Mouse (Mus musculus) neural tube, embryonic 14.5 days (tissue): ENCODE results near the gene Chmp1a. TPM values are rescaled to one million over a fixed set of nuclear protein-coding genes. Genes with fewer than 3 reads are reported as not detected.

ENCODE experiments used
- ATAC-seq: fragments of 200-750 bp; cut with Nextera tagmentation; 2 replicates; pipeline ENCODE4 v1.8.0; 2017; ENCODE audit warnings: low read depth, mild to moderate bottlenecking, moderate TSS enrichment, moderate library complexity
- H3K27ac ChIP-seq: fragments of 300-500 bp; sonication (generic); 2 replicates; pipeline ENCODE4 v1.5.1; 2014; ENCODE audit warnings: low read depth, mild to moderate bottlenecking, control low read depth, low read length, moderate library complexity, mixed read lengths
- H3K27me3 ChIP-seq: fragments of 300-500 bp; sonication (generic); 2 replicates; pipeline ENCODE4 v1.6.1; 2014; ENCODE audit warnings: low read length; ENCODE audit not compliant: control insufficient read depth, insufficient read depth
- H3K36me3 ChIP-seq: fragments of 300-500 bp; sonication (generic); 2 replicates; pipeline ENCODE4 v1.6.1; 2014; ENCODE audit warnings: low read length, mixed read lengths; ENCODE audit not compliant: control insufficient read depth, insufficient read depth
- H3K4me1 ChIP-seq: fragments of 300-500 bp; sonication (generic); 2 replicates; pipeline ENCODE4 v1.6.1; 2014; ENCODE audit warnings: low read length; ENCODE audit not compliant: control insufficient read depth, insufficient read depth
- H3K4me2 ChIP-seq: fragments of 300-500 bp; sonication (generic); 2 replicates; pipeline ENCODE4 v1.6.1; 2014; ENCODE audit warnings: mild to moderate bottlenecking, low read depth, low read length, control low read depth
- H3K4me3 ChIP-seq: fragments of 300-500 bp; sonication (generic); 2 replicates; pipeline ENCODE4 v1.5.1; 2014; ENCODE audit warnings: low read depth, low read length, control low read depth, mixed read lengths
- H3K9ac ChIP-seq: fragments of 300-500 bp; sonication (generic); replicated peaks from 2 replicates; pipeline ENCODE4 v1.6.1; 2014; ENCODE audit warnings: low read depth, mild to moderate bottlenecking, control low read depth, low read length, mixed read lengths
- H3K9me3 ChIP-seq: fragments of 300-500 bp; sonication (generic); 2 replicates; pipeline ENCODE4 v1.6.1; 2016; ENCODE audit warnings: low read length; ENCODE audit not compliant: control insufficient read depth
- WGBS: fragments of 180-500 bp; shearing (Covaris S2); extraction: QIAGEN DNeasy Blood & Tissue Kit; methylation state at CpG from one replicate; pipeline ENCODE4 v1.1.7; 2014; 5-methylcytosine and 5-hydroxymethylcytosine counted together
- polyA plus RNA-seq: library from polyadenylated mRNA; unstranded; fragments of >200 nt; fragmentation: Nextera tagmentation; extraction: Ambion mirVana; gene quantifications from 2 replicates; pipeline ENCODE4 v1.2.1, GENCODE M21; 2014

Chmp1a gene
- polyA plus RNA-seq, 1 experiment from 2014 or later = 123 TPM

GRCm38 (mm10) chr8:123190678-123191077, 21.9 kb downstream of the Chmp1a start:
- no peak overlapping the region for H3K4me2 ChIP-seq
- H3K36me3 ChIP-seq = no peaks in the 10 kb centered on the region
- no peaks in the 10 kb centered on the region for H3K9me3 ChIP-seq
- H3K27ac ChIP-seq = no peak overlapping the region
- WGBS = 4% methylated on average over 9 of the region's 9 CpGs
- no peak overlapping the region for H3K4me3 ChIP-seq
- no peaks in the 10 kb centered on the region for H3K27me3 ChIP-seq
- no peak overlapping the region for H3K9ac ChIP-seq
- no peak for ATAC-seq
- H3K4me1 ChIP-seq = no peaks in the 10 kb centered on the region; the same call in 1 of the 2 replicates

- Histone ChIP-seq H3K27me3 (no peaks in the 10 kb centered on the region), H3K4me3 (no peak overlapping the region), H3K9ac (no peak overlapping the region), H3K36me3 (no peaks in the 10 kb centered on the region), H3K4me1 (no peaks in the 10 kb centered on the region; the same call in 1 of the 2 replicates), H3K27ac (no peak overlapping the region), H3K9me3 (no peaks in the 10 kb centered on the region), H3K4me2 (no peak overlapping the region)
- no peak for ATAC-seq
- WGBS = 83% methylated on average over 7 of the region's 7 CpGs
Measured at GRCm38 (mm10) chr8:123188841-123189240, 23.7 kb downstream of the Chmp1a start.

- Histone ChIP-seq H3K4me1 (no peaks in the 10 kb centered on the region; the same call in 1 of the 2 replicates), H3K9me3 (no peaks in the 10 kb centered on the region), H3K9ac (no peak overlapping the region), H3K27me3 (no peaks in the 10 kb centered on the region), H3K4me3 (no peak overlapping the region), H3K27ac (no peak overlapping the region), H3K4me2 (no peak overlapping the region), H3K36me3 (no peaks in the 10 kb centered on the region)
- 93% methylated on average over 2 of the region's 2 CpGs for WGBS
- ATAC-seq = no peak
Measured at GRCm38 (mm10) chr8:123188006-123188405, 24.6 kb downstream of the Chmp1a start.

GRCm38 (mm10) chr8:123185566-123186409, 26.8 kb downstream of the Chmp1a start, which contains the start of gene Dpep1:
TSS of gene Dpep1 (plus strand) at chr8:123186242.
- Histone ChIP-seq H3K9ac (no peak within 1 kb of the TSS), H3K27ac (no peak within 1 kb of the TSS), H3K9me3 (no peaks in the 10 kb centered on the region), H3K36me3 (no peaks in the 10 kb centered on the region), H3K4me1 (no peaks in the 10 kb centered on the region; the same call in 1 of the 2 replicates), H3K27me3 (no peaks in the 10 kb centered on the region), H3K4me3 (no peak within 1 kb of the TSS), H3K4me2 (no peak within 1 kb of the TSS)
- 53% methylated on average over 19 of the region's 19 CpGs for WGBS
- no peak for ATAC-seq

- no peak for ATAC-seq
- WGBS = 83% methylated on average over 3 of the region's 3 CpGs
Measured at GRCm38 (mm10) chr8:123181391-123181790, 31.2 kb downstream of the Chmp1a start.

GRCm38 (mm10) chr8:123157888-123158465, 54.6 kb downstream of the Chmp1a start, which contains the start of gene Sult5a1:
TSS of gene Sult5a1 (minus strand) at chr8:123158315.
- 32% methylated on average over 13 of the region's 13 CpGs for WGBS

More at GRCm38 (mm10) chr8:123181391-123181790, 31.2 kb downstream of the Chmp1a start:
- Histone ChIP-seq H3K9me3 (no peaks in the 10 kb centered on the region), H3K36me3 (no peaks in the 10 kb centered on the region), H3K4me3 (no peak overlapping the region), H3K4me1 (no peaks in the 10 kb centered on the region), H3K9ac (no peak overlapping the region), H3K4me2 (no peak overlapping the region), H3K27me3 (no peaks in the 10 kb centered on the region), H3K27ac (no peak overlapping the region)

GRCm38 (mm10) chr8:123156070-123156773, 56.3 kb downstream of the Chmp1a start:
- Histone ChIP-seq H3K4me2 (no peak overlapping the region), H3K9me3 (no peaks in the 10 kb centered on the region), H3K27me3 (no peaks in the 10 kb centered on the region), H3K27ac (no peak overlapping the region), H3K4me3 (no peak overlapping the region), H3K4me1 (no peaks in the 10 kb centered on the region), H3K9ac (no peak overlapping the region), H3K36me3 (no peaks in the 10 kb centered on the region)
- 85% methylated on average over 9 of the region's 9 CpGs for WGBS
- no peak for ATAC-seq

More at GRCm38 (mm10) chr8:123157888-123158465, 54.6 kb downstream of the Chmp1a start, which contains the start of gene Sult5a1:
- no peaks in the 10 kb centered on the region for H3K9me3 ChIP-seq
- H3K4me3 ChIP-seq = no peak within 1 kb of the TSS
- no peak within 1 kb of the TSS for H3K4me2 ChIP-seq
- H3K4me1 ChIP-seq = no peaks in the 10 kb centered on the region
- no peak within 1 kb of the TSS for H3K9ac ChIP-seq
- H3K36me3 ChIP-seq = no peaks in the 10 kb centered on the region
- no peaks in the 10 kb centered on the region for H3K27me3 ChIP-seq
- no peak within 1 kb of the TSS for H3K27ac ChIP-seq
- no peak for ATAC-seq

- ATAC-seq = no peak
- Histone ChIP-seq H3K36me3 (no peaks in the 10 kb centered on the region), H3K9me3 (no peaks in the 10 kb centered on the region), H3K27ac (no peak overlapping the region), H3K9ac (no peak overlapping the region), H3K4me3 (no peak overlapping the region), H3K27me3 (no peaks in the 10 kb centered on the region), H3K4me1 (no peaks in the 10 kb centered on the region), H3K4me2 (no peak overlapping the region)
- WGBS = 86% methylated on average over 5 of the region's 5 CpGs
Measured at GRCm38 (mm10) chr8:123155177-123155576, 57.4 kb downstream of the Chmp1a start.
